Mouse (Mus musculus) embryo, embryonic 10 days (tissue): ENCODE measurements around the gene Slc51b.
A peak's percentile ranks its signal among the peaks of the same experiment; 100 is the strongest.

Experiments
- DNase-seq: peaks from one replicate; pipeline ENCODE4 v3.0.0-alpha.2; 2015; ENCODE audit warnings: low spot score

The Slc51b gene

DNA sequence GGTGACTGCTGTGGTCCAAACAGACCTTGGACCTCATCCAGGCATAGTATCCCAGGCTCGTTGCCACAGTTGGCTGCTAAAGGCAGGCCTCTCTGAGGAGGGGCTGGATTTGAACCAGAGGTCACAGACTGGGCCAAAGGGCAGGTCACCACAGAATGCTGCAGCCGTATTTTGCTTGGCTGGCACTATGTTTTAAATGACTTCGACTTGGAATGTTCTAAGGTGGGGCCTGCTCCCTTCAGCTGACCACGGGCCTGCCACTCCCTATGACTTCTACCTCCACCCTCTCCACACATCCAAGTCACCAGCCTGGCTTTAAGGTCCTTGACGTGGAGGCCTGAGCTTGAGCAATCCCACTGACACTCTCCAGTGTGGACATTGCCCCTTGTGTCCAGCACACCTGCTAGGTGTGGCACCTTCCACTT lies 13.9 kb downstream of the Slc51b start:
- no peak for DNase-seq

GRCm38 (mm10) chr9:65407861-65408260 lies 14.9 kb downstream of the Slc51b start:
- DNase-seq = no peak

GRCm38 (mm10) chr9:65407327-65407726 lies 15.4 kb downstream of the Slc51b start:
- DNase-seq = no peak

DNA sequence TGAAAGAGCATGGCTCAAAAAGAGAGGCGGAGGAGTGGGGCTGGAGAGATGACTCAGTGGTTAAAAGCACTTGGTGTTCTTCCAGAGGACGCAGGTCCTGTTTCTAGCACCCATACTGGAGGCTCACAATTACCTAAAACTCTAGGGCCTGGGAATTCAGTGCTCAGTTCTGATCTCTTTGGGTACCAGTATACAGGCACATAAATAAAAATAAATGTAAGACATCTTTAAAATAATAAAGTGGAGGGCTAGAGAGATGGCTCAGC lies 17.6 kb downstream of the Slc51b start:
- DNase-seq = no peak

GRCm38 (mm10) chr9:65404331-65405183 lies 18.2 kb downstream of the Slc51b start:
- no peak for DNase-seq

DNA sequence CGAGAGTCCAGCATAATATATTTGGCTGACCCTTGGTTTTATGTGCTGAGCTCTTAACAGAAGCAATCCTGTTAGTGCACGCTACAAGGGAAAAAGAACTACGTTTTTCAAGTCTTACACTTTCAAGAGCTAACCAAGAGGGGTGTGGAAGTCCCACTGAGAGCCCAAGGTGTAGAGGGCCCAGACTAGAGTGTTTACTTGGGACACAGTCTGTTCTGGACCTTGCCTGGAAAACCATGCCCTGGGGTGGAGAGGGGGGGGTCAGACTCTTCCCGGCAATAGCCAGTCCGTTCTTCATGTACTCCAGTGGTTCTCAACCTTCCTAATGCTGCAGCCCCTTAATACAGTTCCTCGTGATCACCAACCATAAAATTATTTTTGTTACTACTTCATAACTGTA lies 22.8 kb downstream of the Slc51b start:
- DNase-seq = no peak

DNA sequence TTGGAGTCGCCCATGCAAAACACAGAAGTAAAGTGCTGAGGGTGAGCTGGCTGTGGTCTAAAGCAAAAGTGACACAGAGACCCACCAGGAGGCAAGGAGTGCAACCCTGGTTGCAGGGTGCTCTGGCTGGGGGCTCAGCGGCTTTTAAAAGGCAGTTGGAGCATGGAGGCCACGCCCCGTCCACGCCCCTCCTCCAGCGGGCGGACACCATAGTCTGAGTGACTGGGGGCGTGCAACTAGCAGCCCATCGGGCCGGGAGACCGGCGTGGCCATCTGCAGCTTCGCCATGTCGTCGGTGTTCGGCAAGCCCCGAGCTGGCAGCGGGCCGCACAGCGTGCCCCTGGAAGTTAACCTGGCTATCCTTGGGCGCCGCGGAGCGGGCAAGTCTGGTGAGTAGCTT lies 24.5 kb downstream of the Slc51b start, which contains the start of gene Rasl12:
TSS of gene Rasl12 (plus strand) at position 228 of the 400 bp plus-strand sequence.
- DNase-seq = peak; percentile 92

- DNase-seq = no peak
These were observed 28.4 kb downstream of the Slc51b start for GRCm38 (mm10) chr9:65394360-65394759.

DNA sequence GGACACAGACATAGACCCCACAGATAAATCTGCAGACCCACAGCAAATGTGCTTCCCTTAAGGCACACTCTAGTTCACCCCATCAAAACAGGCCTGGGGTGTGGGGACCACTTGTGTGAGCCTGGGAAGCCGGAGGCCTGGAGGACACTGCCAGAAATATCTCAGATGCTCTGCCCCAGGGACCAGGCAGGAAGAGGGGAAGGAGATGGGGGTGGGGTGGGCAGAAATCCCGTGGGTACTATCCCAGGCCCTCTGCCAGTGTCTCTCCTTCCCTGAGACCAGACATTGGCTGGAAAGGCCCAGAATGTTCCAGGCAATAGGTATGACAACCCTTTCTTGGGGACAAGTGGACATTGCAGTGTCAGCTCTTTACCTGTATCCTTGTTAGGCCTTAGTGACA lies 29.1 kb downstream of the Slc51b start:
- DNase-seq = no peak

DNA sequence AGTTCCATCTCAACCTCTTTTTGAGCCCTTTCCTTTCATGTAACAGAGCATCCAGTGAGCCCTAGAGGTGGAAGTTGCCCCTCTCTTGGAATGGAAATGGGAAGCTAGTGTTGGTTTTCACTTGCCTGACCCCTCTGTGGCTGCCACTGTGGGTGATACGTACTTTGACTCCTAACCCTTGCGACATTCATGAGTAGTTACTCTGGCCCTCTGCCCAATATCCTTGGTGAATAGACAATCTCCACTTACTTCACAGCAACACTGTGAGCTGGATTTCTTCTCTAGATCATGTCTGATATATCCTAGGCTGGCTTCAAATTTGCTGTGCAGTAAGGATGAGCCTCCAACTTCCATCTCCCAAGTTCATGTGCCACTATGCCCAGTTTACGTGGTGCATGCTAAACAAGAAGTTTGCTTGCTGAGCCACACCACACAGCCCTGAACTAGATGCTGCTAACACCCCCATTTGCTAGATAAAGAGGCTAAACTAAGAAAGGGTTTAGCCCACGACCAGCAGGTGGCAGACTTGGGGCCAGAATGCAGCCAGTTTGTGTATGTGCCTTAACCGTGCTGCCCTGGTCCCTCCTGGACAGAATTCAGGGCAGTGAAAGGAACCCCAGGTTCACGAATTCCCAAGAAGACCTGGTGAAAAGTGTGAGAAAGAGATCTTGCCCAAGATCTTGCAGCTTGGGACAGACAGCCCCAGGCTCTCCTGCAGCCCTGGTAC lies 30.0 kb downstream of the Slc51b start:
- DNase-seq = peak; percentile 83

DNA sequence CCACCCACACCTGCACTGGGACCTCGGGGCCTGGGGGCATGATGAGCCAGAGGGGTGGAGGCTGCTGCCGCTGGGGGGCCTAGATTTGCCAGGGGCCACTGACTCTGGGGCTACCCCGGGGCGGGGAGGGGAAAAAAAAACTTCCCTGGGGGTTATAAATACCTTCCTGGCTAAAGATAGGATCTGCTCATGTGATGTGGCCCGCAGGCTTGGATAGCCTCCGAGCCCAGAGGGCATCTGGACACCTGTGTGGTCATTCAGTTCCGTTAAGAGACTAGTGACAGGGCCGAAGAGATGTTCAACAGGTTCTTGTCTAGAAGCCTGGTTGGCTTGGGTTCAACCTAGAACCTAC lies 31.2 kb downstream of the Slc51b start, which contains the start of gene Kbtbd13:
TSS of gene Kbtbd13 (minus strand) at position 40 of the 352 bp plus-strand sequence.
- no peak for DNase-seq

GRCm38 (mm10) chr9:65390752-65391612 lies 31.8 kb downstream of the Slc51b start:
- DNase-seq = peak; percentile 27

DNA sequence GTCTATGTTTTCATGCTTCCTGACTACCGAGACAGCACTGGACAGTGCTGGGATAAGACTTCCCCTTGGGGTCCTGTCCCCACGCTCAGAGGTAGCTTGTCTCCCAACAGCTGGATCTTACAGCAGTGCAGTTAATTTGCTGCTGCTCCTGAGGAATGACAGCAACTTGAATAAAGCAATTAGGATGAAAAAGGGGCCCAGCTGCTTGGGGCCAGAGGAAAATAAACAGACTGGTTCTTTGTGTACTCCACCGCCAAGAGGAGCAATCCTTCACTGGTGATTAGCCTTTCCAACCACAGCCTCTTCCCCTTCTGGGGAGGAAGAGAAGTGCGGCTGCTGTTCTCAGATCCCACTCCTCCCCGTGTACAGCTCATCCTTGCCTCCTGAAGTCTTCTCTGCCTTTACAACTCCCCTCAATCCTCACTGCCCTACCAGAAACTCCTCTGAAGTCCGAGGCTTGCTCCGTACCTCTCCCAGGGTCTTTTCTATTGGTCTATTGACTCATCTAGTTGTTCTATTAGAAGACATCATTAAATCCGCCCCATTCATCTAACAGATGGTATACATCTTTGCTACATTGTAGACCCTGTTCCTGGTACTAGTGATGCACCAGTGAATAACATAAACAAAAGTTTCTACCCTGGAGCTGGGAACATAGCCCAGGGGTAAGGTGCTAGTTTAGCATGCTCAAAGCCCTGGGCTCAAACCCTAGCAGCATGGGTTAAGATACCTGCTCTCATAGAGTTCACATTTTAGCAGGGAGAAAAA lies 36.2 kb downstream of the Slc51b start:
- peak; percentile 60 for DNase-seq

GRCm38 (mm10) chr9:65384276-65384675 lies 38.5 kb downstream of the Slc51b start:
- no peak for DNase-seq

DNA sequence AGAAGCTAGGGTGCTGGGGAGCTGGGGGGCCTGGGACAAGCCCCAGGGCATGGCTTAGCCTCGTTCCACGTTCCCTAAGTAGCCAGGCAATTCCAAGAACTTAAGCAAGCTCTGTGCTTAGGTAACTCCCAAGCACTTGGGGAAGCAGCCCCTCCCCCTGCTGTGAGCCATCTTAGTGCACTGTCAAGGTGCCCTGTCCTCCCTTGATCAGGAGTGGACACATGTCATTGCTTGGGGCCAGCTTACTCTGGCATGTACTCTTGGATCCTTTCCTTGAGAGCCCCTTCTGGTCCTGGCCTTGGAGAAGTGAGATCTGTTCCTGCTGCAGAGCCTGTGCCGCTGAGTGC lies 40.0 kb downstream of the Slc51b start:
- no peak for DNase-seq

- DNase-seq = no peak
These were observed 40.6 kb downstream of the Slc51b start for GRCm38 (mm10) chr9:65382031-65382750.

DNA sequence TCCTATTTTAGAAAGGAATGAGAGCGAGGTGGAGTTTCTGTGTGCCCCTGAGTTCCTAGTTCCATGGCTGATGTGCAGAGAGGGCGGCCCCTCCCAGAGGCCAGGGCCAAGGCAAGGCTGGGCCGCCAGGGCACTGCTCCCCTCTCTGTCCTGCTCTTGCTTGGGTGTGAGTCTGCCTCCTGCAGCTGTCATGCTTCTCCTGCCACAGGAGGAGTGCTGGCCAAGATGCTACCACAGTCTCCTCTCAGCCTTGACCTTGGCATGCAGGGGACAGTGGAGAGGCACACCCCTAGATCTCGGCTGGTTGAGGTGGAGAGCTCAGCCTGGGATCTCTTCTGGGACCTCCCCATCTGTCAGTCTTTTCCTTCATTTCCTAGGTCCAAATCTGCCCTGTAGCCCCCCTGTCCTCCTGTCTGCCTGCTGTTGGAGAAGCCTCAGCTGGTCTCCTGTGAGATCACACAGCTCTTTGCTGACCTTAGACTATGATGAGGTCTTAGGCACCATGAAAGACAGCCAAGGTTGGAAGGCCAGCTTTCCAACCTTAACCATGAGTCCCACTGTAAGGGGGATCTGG lies 41.7 kb downstream of the Slc51b start:
- no peak for DNase-seq

- no peak for DNase-seq
These were observed 47.4 kb downstream of the Slc51b start for GRCm38 (mm10) chr9:65375163-65375934.

GRCm38 (mm10) chr9:65374468-65375162 lies 48.1 kb downstream of the Slc51b start:
- DNase-seq = no peak
